Mouse (Mus musculus): ENCODE results near the gene Rps2. TPM values are rescaled to one million over a fixed set of nuclear protein-coding genes. Genes with fewer than 3 reads are reported as not detected.
A peak's percentile ranks its signal among the peaks of the same experiment; 100 is the strongest.

The Rps2 gene
- total and polyA plus RNA-seq, 3 experiments, result 1,852 to 4,516 TPM; not detected in 1

GRCm38 (mm10) chr17:24669545-24670245, 48.2 kb upstream of the Rps2 start, which contains the start of gene Zfp598:
Gene Zfp598 (plus strand): TSS chr17:24669687.
- Histone ChIP-seq H3K4me1 (ENCODE audit: control insufficient read depth in 1 of 2, insufficient read depth in 2 of 2, low read length in 2 of 2) (peaks cover 0 to 26% of the 10 kb centered on the region in 2 experiments; a peak in 3 of 4 replicates), H3K36me3 (ENCODE audit: control insufficient read depth in 1 of 2, insufficient read depth in 2 of 2, low read length in 2 of 2) (peaks cover 0 to 14% of the 10 kb centered on the region in 2 experiments; a peak in 2 of 4 replicates), H3K27me3 (ENCODE audit: control insufficient read depth in 1 of 2, insufficient read depth in 2 of 2, low read length in 2 of 2) (peaks cover 0 to 2% of the 10 kb centered on the region in 2 experiments; a peak in 1 of 4 replicates), H3K79me2 (ENCODE audit: control insufficient read depth, insufficient read depth, low read length, poor library complexity) (peaks cover 46% of the 10 kb centered on the region), H3K4me3 (ENCODE audit: control insufficient read depth in 1 of 2, insufficient read depth in 1 of 2, low read depth in 2 of 2, low read length in 2 of 2) (peak within 1 kb of the TSS; percentile 90 to 99), H3K9ac (ENCODE audit: control insufficient read depth, low read depth, low read length, poor library complexity, severe bottlenecking) (peak within 1 kb of the TSS; percentile 86), H3K9me3 (replicated peaks; ENCODE audit: insufficient read depth, low read length) (no peaks in the 10 kb centered on the region), H3K27ac (ENCODE audit: control insufficient read depth, low read depth, low read length) (peak within 1 kb of the TSS; percentile 84)
- peak; percentile 94 for DNase-seq (ENCODE audit: low read depth, low spot score)
- TF ChIP-seq TCF12 (IDR thresholded peaks at IDR 0.05; ENCODE audit: low read depth, low read length), result peak; percentile 68
- TF ChIP-seq NELFE (IDR thresholded peaks at IDR 0.05; ENCODE audit: low read depth, low read length), result peak; percentile 93
- no peak for TF ChIP-seq ZNF384 (IDR thresholded peaks at IDR 0.05; ENCODE audit: low read depth, low read length)
- peak; percentile 62 for TF ChIP-seq MYB (IDR thresholded peaks at IDR 0.05; ENCODE audit: low read depth, low read length)
- TF ChIP-seq SIN3A (IDR thresholded peaks at IDR 0.05; ENCODE audit: low read length), result peak; percentile 90
- no peak for TF ChIP-seq GABPA (IDR thresholded peaks at IDR 0.05; ENCODE audit: low read depth, low read length)
- TF ChIP-seq MYC (IDR thresholded peaks at IDR 0.05; ENCODE audit: low read depth, low read length), result no peak
- no peak; the same call in 1 of the 2 replicates for TF ChIP-seq MAZ (IDR thresholded peaks at IDR 0.05; ENCODE audit: low read depth, low read length)
- 0 out of 6 replicates have a peak, but pooled peaks of 1 of the 3 experiments have one; percentile 5 for TF ChIP-seq CTCF (IDR thresholded peaks at IDR 0.05 in 2 of 3, conservative IDR thresholded peaks at IDR 0.05 in 1 of 3; ENCODE audit: control insufficient read depth in 1 of 3, insufficient read depth in 1 of 3, low read depth in 2 of 3, low read length in 3 of 3, poor library complexity in 1 of 3, severe bottlenecking in 1 of 3)
- TF ChIP-seq MXI1 (IDR thresholded peaks at IDR 0.05; ENCODE audit: low read depth, low read length), result peak; percentile 80
- peak; percentile 87; the same call in 1 of the 2 replicates for TF ChIP-seq POLR2AphosphoS2 (IDR thresholded peaks at IDR 0.05; ENCODE audit: low read length)
- no peak; the same call in 1 of the 2 replicates for TF ChIP-seq RCOR1 (IDR thresholded peaks at IDR 0.05; ENCODE audit: low read depth, low read length)
- peak; percentile 30; the same call in 1 of the 2 replicates for TF ChIP-seq MAX (IDR thresholded peaks at IDR 0.05; ENCODE audit: low read length)
- TF ChIP-seq TBP (IDR thresholded peaks at IDR 0.05; ENCODE audit: low read depth, low read length), result peak; percentile 92
- no peak; the same call in 1 of the 2 replicates for TF ChIP-seq KAT2A (conservative IDR thresholded peaks at IDR 0.05; ENCODE audit: low read depth, low read length)
- TF ChIP-seq SMC3 (IDR thresholded peaks at IDR 0.05; ENCODE audit: low read depth, low read length), result no peak
- TF ChIP-seq EP300 (IDR thresholded peaks at IDR 0.05; ENCODE audit: low read depth in 1 of 2, low read length in 2 of 2), result no peak; a peak in 1 of 4 replicates
- no peak for TF ChIP-seq MAFK (IDR thresholded peaks at IDR 0.05; ENCODE audit: borderline replicate concordance, low read depth, low read length)
- no peak for TF ChIP-seq CHD1 (IDR thresholded peaks at IDR 0.05; ENCODE audit: low read depth, low read length)
- TF ChIP-seq ZMIZ1 (IDR thresholded peaks at IDR 0.05; ENCODE audit: low read depth, low read length), result no peak; the same call in 1 of the 2 replicates
- TF ChIP-seq CHD2 (IDR thresholded peaks at IDR 0.05; ENCODE audit: low read length), result no peak
- TF ChIP-seq BHLHE40 (IDR thresholded peaks at IDR 0.05; ENCODE audit: borderline replicate concordance, low read depth, low read length), result no peak
- TF ChIP-seq ETS1 (IDR thresholded peaks at IDR 0.05; ENCODE audit: low read depth, low read length), result no peak
- TF ChIP-seq ELF1 (IDR thresholded peaks at IDR 0.05; ENCODE audit: low read depth, low read length), result peak; percentile 98
- TF ChIP-seq HCFC1 (IDR thresholded peaks at IDR 0.05; ENCODE audit: low read depth, low read length), result peak; percentile 92
- TF ChIP-seq USF2 (IDR thresholded peaks at IDR 0.05; ENCODE audit: borderline replicate concordance in 1 of 2, insufficient read depth in 1 of 2, low read depth in 1 of 2, low read length in 2 of 2), result no peak
- TF ChIP-seq NRF1 (IDR thresholded peaks at IDR 0.05; ENCODE audit: insufficient read depth, low read depth, low read length, poor library complexity, severe bottlenecking), result peak; percentile 47; the same call in 1 of the 2 replicates
- TF ChIP-seq GATA1 (IDR thresholded peaks at IDR 0.05; ENCODE audit: low read depth, low read length), result no peak
- no peak for TF ChIP-seq MEF2A (IDR thresholded peaks at IDR 0.05; ENCODE audit: extremely low read depth, insufficient replicate concordance, low read depth, low read length, poor library complexity, severe bottlenecking)
- TF ChIP-seq RAD21 (IDR thresholded peaks at IDR 0.05; ENCODE audit: low read depth, low read length), result no peak
- no peak for TF ChIP-seq JUND (IDR thresholded peaks at IDR 0.05; ENCODE audit: low read depth, low read length)
- TF ChIP-seq USF1 (IDR thresholded peaks at IDR 0.05; ENCODE audit: low read depth, low read length), result no peak
- TF ChIP-seq ZKSCAN1 (IDR thresholded peaks at IDR 0.05; ENCODE audit: low read depth, low read length), result no peak
- TF ChIP-seq ZC3H11A (IDR thresholded peaks at IDR 0.05; ENCODE audit: low read depth, low read length), result no peak
- TF ChIP-seq E2F4 (IDR thresholded peaks at IDR 0.05; ENCODE audit: borderline replicate concordance, low read depth, low read length), result no peak
- peak; percentile 93 to 96; a peak in 3 of 4 replicates for TF ChIP-seq POLR2A (IDR thresholded peaks at IDR 0.05; ENCODE audit: control insufficient read depth in 1 of 2, insufficient read depth in 1 of 2, low read depth in 1 of 2, low read length in 2 of 2, poor library complexity in 1 of 2)
